Mouse (Mus musculus) thymus, postnatal 10 days (tissue): ENCODE data around the gene B130006D01Rik.

Experiments used
- DNase-seq, 2 experiments: peaks; one replicate each; pipeline ENCODE4 v3.0.0; 2021; ENCODE audit warnings: low spot score in 2 of 2

The B130006D01Rik gene

GRCm38 (mm10) chr11:95723287-95723686, at the start of gene B130006D01Rik:
TSS of gene B130006D01Rik (plus strand) at chr11:95723587.
- no peak for DNase-seq

GRCm38 (mm10) chr11:95675498-95675897, 47.9 kb upstream of the B130006D01Rik start:
- no peak for DNase-seq

GRCm38 (mm10) chr11:95676307-95676706, 47.1 kb upstream of the B130006D01Rik start:
- peak; percentile 67 to 85 for DNase-seq

DNA sequence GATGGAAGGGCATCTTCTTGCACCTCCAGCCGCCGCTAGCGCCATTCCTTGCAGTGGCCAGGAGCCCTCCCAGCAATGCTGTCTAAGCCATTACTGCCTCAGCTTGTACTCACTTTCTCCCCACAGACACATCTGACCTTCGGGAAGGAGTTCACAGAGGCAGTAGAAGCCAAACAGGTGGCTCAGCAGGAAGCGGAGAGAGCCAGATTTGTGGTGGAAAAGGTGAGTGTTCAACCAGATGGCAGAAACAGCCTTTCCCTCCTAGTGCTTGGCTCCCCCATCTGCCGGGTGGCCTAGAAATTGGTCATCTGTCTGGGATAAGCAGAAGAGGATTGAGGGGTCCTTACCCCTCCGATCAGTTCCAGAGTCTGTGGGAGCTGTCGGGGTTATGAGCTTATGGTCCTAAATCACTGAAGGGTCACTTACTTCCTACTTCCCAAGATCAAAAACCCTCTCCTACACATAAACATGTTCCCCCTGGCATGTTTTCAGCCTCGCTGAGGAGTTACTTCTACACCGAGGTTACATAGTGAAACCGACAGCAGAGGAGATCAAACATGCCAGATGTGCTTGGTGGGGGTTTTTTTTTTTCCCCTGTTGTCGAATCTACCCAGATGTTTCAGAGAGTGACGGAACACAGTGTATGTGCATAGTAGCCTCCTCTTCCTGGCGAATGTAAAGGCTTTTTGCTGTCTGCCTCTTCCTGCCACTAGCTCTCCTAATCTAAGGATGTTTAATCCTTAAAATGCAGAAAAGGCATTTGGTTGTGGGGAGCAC, 45.3 kb upstream of the B130006D01Rik start:
- DNase-seq = no peak

DNA sequence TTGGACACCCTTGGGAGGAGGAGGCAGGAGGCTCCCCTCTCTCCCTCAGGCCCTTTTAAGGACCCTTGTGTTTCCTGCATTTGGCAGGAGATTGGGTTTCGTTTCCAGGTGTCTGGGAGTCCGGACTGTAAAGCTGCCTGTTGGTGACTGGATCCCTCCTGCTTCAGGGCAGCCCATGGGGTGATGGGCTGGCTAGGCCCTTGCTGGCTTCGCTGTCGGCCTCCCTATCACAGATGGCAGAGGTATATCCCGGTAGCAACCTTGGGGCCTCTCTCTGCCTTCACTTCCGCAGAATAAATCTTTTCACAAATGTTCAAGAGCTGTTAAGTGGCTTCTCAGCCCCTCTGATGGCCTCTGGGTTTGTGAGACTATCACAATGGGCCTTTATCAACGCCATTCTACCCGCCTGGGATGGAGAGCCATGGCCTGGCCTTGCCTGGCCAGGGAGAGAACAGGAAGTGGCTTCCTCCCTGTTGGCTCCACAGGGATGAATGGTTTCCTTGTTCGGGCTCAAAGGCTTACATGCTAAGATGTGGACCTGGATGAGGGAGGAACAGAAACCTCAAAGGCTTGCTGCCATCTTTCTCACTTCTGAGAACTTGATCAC, 41.3 kb upstream of the B130006D01Rik start:
- no peak for DNase-seq

DNA sequence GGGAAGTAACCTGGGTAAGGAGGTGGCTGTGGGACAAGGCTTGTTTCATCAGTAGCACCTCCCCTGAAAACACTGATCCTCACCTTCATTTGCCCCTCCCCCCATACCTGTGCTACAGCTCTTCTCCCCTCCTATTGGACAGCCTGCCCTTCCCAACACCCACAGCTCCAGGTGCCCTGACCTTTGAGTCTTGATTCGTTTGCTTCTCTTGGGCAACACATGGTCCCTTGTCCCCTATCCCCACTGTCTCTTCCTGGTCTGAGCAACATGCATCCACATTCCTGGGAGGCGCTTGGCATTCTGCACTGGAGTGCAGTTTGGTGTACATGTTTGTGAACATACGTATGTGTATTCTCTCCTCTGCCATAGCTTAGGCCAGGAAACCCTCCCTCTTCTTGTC, 40.4 kb upstream of the B130006D01Rik start:
- DNase-seq = no peak

GRCm38 (mm10) chr11:95686031-95686430, 37.4 kb upstream of the B130006D01Rik start:
- DNase-seq = peak; percentile 34 to 74

GRCm38 (mm10) chr11:95687084-95687656, 36.2 kb upstream of the B130006D01Rik start:
- no peak for DNase-seq

DNA sequence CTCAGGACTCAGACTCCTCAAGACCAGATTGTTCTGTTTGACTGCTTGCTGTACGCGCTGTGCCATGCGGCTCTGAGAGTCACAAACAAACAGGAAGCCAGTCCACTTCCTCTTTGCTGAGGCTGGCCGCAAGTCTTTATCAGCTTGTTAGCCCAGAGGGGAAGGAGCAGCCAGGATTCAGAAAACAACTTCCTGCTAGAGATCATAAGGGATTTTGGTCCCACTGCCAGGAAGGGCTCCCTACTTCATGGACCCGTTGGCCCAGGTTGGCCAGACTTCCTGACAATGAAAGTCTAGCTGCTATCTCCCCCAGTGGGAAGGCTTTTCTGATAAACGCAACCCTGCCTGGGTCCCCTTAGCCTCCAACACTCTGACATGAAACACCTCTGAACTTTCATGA, 34.9 kb upstream of the B130006D01Rik start:
- peak in 1 of 2 experiments; percentile 16 for DNase-seq

DNA sequence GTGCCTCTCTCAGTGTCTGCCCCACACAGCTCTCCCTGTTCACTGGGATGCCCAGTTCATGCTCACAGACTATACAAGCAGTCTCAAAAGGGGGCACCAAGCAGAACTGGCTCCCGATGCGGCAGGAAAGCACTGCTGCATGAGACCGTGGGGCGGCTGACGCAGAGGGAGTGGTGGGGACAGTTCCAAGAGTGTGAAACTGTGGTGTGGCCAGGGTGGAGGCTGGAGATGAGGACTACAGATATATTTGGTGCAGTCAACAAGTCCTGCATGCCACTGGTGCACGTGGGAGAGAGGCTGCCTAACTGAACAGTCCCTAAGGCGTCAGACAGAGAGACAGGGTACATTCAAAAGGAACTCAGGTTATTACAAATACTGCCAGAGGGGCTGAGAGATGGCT, 34.4 kb upstream of the B130006D01Rik start:
- DNase-seq = peak in 1 of 2 experiments; percentile 21

GRCm38 (mm10) chr11:95689544-95689943, 33.8 kb upstream of the B130006D01Rik start:
- DNase-seq = no peak

- DNase-seq = no peak
Observed at GRCm38 (mm10) chr11:95698541-95698940, 24.8 kb upstream of the B130006D01Rik start.

- DNase-seq = no peak
Observed at GRCm38 (mm10) chr11:95700778-95701739, 22.3 kb upstream of the B130006D01Rik start.

DNA sequence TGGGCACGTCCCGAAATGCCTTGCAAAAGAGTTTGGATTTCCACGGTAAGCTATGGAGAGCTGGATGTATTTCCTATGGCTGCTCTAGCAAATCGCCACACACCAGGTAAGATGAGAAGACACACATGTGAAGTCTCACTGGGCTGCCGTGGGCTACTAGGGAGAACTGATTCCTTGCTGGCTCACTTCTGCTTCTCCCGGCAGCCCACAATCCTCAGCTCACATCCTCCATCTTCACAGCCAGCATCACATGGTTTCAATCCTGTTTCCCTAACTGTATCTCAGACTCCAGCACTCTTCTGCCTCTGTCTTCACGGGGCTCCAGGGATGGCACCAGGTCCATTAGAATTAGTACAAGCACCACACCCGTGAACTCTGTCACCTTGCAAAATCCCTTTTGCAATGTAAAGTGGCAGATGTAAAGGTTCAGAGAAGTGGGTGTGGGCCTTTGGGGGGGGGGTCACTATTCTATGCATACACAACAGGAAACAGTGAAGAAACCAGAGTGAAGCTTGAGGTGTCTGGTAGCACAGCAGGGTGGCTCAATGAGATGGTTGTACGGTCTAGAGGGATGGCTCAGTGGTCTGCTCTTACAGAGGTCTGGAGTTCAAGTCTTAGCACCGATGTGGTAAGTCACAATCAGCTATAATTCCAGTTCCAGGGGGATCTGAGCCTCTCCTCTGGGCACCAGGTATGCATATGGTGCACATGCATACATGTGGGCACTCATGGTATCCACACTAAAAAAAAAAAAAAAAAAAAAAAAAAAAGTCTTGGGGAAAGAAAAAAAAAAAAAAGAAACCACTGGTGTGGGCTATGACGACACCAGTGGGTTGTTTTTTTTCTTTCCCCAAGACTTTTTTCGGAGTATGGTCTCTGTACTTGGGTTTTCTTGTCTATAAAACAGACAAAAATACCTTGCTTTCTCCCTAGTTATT, 19.1 kb upstream of the B130006D01Rik start:
- no peak for DNase-seq

GRCm38 (mm10) chr11:95704970-95705330, 18.4 kb upstream of the B130006D01Rik start:
- no peak for DNase-seq

- no peak for DNase-seq
Observed at GRCm38 (mm10) chr11:95709534-95710040, 13.8 kb upstream of the B130006D01Rik start.

- no peak for DNase-seq
Observed at GRCm38 (mm10) chr11:95710478-95710877, 12.9 kb upstream of the B130006D01Rik start.

GRCm38 (mm10) chr11:95712085-95712562, 11.3 kb upstream of the B130006D01Rik start:
- no peak for DNase-seq

- DNase-seq = peak; percentile 93 to 95
Observed at GRCm38 (mm10) chr11:95712563-95713224, 10.7 kb upstream of the B130006D01Rik start, which contains the start of gene Zfp652. TSS of gene Zfp652 (plus strand) at chr11:95712673.
